Mouse (Mus musculus): ENCODE measurements around the gene Prox1. TPM values are rescaled to one million over a fixed set of nuclear protein-coding genes. Genes with fewer than 3 reads are reported as not detected.
A peak's percentile ranks its signal among the peaks of the same experiment; 100 is the strongest.

Gene Prox1
- polyA plus RNA-seq, 1 experiment from 2014 or later, result 3.7 TPM

DNA sequence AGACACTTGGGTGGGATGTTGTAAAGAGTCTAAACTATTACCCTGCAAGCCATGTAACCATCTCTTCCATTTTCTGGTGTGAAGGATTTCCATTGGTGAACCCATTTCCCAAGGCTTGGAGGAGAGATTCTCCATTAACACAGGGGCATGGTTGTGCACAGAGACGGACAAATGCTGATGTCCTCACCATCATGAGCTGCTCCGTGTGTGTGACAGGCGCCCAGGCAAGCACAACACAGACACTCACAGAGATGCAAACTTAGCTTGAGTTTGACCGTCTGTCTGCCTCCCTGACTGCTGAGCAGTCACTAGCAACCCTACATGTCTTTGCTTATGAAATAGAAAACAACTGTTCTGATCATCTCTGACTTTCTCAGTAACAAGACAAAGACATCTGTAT, 30.5 kb upstream of the Prox1 start:
- Histone ChIP-seq H3K9ac (ENCODE audit: low read length) (no peak overlapping the region), H3K27me3 (replicated peaks; ENCODE audit: control insufficient read depth, insufficient read depth, low read length) (no peaks in the 10 kb centered on the region), H3K4me1 (replicated peaks; ENCODE audit: control insufficient read depth, insufficient read depth, low read length) (no peaks in the 10 kb centered on the region), H3K4me3 (ENCODE audit: low read depth, low read length) (no peak overlapping the region), H3K4me2 (ENCODE audit: low read length) (no peak overlapping the region), H3K9me3 (ENCODE audit: control insufficient read depth, low read length) (no peaks in the 10 kb centered on the region), H3K27ac (ENCODE audit: low read depth) (no peak overlapping the region), H3K36me3 (ENCODE audit: control insufficient read depth, insufficient read depth, low read length) (no peaks in the 10 kb centered on the region)
- ATAC-seq (replicated peaks; ENCODE audit: low FRiP score, low TSS enrichment, low read depth) (no peak), DNase-seq (ENCODE audit: low spot score) (no peak)
- 95% methylated on average over 4 of the region's 4 CpGs for WGBS

DNA sequence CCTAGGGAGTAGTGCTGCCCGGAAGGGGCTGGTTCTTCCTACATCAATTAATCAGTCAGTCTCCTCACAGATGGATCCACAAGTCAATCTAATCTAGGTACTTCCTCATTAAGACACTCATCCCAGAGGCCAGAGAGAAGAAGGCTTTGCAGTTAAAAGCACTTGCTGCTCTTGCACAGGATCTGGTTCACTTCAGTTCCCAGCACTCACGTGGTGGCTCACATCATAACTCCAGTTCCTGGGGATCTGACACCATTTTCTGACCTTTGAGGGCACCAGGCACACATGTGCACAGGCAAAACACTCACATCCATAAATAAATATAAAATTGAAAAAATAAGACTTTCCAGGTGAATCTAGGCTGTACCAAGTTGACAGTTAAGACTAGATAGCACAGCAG, 27.7 kb upstream of the Prox1 start:
- Histone ChIP-seq H3K27ac (ENCODE audit: low read depth) (no peak overlapping the region), H3K9ac (ENCODE audit: low read length) (no peak overlapping the region), H3K9me3 (ENCODE audit: control insufficient read depth, low read length) (no peaks in the 10 kb centered on the region), H3K27me3 (replicated peaks; ENCODE audit: control insufficient read depth, insufficient read depth, low read length) (no peaks in the 10 kb centered on the region), H3K4me1 (replicated peaks; ENCODE audit: control insufficient read depth, insufficient read depth, low read length) (no peaks in the 10 kb centered on the region), H3K4me2 (ENCODE audit: low read length) (no peak overlapping the region), H3K4me3 (ENCODE audit: low read depth, low read length) (no peak overlapping the region), H3K36me3 (ENCODE audit: control insufficient read depth, insufficient read depth, low read length) (no peaks in the 10 kb centered on the region)
- ATAC-seq (replicated peaks; ENCODE audit: low FRiP score, low TSS enrichment, low read depth) (no peak), DNase-seq (ENCODE audit: low spot score) (no peak)
- 74% methylated on average over 2 of the region's 2 CpGs for WGBS

DNA sequence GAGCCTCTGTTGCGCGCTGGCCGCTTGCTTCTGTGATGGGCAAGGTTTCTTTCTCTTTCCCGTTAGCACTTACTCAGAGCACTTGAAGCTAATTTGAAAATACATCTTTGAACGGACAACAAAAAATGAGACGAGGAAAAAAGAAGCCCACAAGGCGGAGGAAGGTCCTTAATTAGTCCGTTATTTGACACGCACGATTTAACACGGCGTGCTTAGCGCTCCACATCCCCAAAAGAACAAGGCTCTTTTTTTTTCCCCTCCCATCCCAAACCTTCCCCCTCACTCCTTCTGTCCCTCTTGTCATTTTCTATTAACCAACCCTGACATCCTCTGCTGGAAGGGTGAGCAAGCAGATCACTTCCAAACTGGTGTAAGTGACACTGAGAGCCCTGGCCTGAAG, 21.5 kb upstream of the Prox1 start:
- H3K27me3 ChIP-seq (replicated peaks; ENCODE audit: control insufficient read depth, insufficient read depth, low read length), result 0 out of 2 replicates have a peak, but pooled peaks cover 2% of the 10 kb centered on the region
- no peaks in the 10 kb centered on the region; the same call in 1 of the 2 replicates for H3K4me1 ChIP-seq (replicated peaks; ENCODE audit: control insufficient read depth, insufficient read depth, low read length)
- H3K36me3 ChIP-seq (ENCODE audit: control insufficient read depth, insufficient read depth, low read length), result no peaks in the 10 kb centered on the region
- DNase-seq (ENCODE audit: low spot score) (no peak), ATAC-seq (replicated peaks; ENCODE audit: low FRiP score, low TSS enrichment, low read depth) (no peak)
- no peaks in the 10 kb centered on the region for H3K9me3 ChIP-seq (ENCODE audit: control insufficient read depth, low read length)
- H3K4me3 ChIP-seq (ENCODE audit: low read depth, low read length), result no peak overlapping the region
- WGBS, result 85% methylated on average over 13 of the region's 13 CpGs
- no peak overlapping the region for H3K27ac ChIP-seq (ENCODE audit: low read depth)
- no peak overlapping the region for H3K9ac ChIP-seq (ENCODE audit: low read length)
- no peak overlapping the region for H3K4me2 ChIP-seq (ENCODE audit: low read length)

DNA sequence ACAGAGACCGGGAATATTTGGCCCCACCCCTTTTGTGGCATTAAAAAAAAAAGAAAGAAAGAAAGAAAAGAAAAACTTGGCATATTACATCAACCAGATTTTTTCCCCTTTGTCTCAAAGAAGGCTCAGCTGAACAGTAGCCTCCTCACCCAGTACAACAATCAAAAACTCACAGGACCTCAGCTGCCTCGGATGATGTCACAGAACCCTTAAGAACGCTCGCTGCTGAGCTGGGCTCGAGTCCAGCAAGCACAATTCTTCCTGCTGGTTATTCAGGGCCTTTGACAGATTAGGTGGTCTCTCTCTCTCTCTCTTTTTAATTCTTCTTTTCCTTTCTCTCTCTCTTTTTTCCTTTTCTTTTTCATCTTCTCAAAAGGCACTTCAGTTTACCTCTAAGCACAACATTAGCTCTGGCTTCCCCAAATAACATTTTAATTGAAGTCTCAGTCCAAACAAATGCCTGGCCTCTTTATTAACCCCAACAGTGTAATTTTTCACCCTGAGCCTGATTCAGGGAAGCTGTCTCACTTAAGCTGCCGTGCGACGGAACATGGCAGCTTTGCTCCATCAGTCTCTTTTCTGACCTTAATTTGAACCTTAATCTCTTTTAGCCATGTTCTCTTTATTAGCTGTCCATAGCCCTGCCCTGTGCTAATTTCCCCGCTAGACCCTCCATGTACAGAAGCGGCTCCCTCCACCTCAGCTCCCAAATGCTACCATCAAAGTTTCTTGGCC, 19.9 kb upstream of the Prox1 start:
- DNase-seq (ENCODE audit: low spot score) (peak; percentile 56), ATAC-seq (replicated peaks; ENCODE audit: low FRiP score, low TSS enrichment, low read depth) (no peak)
- WGBS, result 32% methylated on average over 10 of the region's 10 CpGs
- no peaks in the 10 kb centered on the region; the same call in 1 of the 2 replicates for H3K4me1 ChIP-seq (replicated peaks; ENCODE audit: control insufficient read depth, insufficient read depth, low read length)
- H3K4me3 ChIP-seq (ENCODE audit: low read depth, low read length), result no peak overlapping the region
- H3K27me3 ChIP-seq (replicated peaks; ENCODE audit: control insufficient read depth, insufficient read depth, low read length), result 0 out of 2 replicates have a peak, but pooled peaks cover 2% of the 10 kb centered on the region
- H3K9ac ChIP-seq (ENCODE audit: low read length), result no peak overlapping the region
- no peak overlapping the region for H3K4me2 ChIP-seq (ENCODE audit: low read length)
- no peak overlapping the region for H3K27ac ChIP-seq (ENCODE audit: low read depth)
- no peaks in the 10 kb centered on the region for H3K36me3 ChIP-seq (ENCODE audit: control insufficient read depth, insufficient read depth, low read length)
- no peaks in the 10 kb centered on the region for H3K9me3 ChIP-seq (ENCODE audit: control insufficient read depth, low read length)

DNA sequence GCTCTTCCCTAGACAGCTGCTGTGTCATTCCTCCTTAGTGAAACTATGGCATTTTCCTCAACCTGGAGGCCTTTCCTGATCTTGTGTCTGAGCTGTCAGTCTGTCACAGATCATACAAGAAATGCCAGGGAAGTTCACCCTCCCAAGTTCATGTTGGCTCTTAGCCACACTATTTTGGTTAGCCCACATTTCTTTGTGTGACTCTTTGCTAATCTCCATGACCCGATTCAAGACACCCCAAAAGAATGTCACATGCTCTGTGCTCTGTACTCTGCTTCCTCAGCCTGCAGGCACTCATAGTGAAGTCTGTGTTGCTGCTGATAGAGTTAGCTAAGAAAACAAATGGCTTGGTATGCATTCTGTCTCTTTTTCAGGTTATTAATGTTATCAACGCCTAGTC, 18.6 kb upstream of the Prox1 start:
- no peak overlapping the region for H3K9ac ChIP-seq (ENCODE audit: low read length)
- H3K36me3 ChIP-seq (ENCODE audit: control insufficient read depth, insufficient read depth, low read length), result no peaks in the 10 kb centered on the region
- no peak overlapping the region for H3K27ac ChIP-seq (ENCODE audit: low read depth)
- H3K4me1 ChIP-seq (replicated peaks; ENCODE audit: control insufficient read depth, insufficient read depth, low read length), result no peaks in the 10 kb centered on the region; the same call in 1 of the 2 replicates
- DNase-seq (ENCODE audit: low spot score) (no peak), ATAC-seq (replicated peaks; ENCODE audit: low FRiP score, low TSS enrichment, low read depth) (no peak)
- 80% methylated on average over 2 of the region's 2 CpGs for WGBS
- H3K9me3 ChIP-seq (ENCODE audit: control insufficient read depth, low read length), result no peaks in the 10 kb centered on the region
- no peak overlapping the region for H3K4me3 ChIP-seq (ENCODE audit: low read depth, low read length)
- H3K27me3 ChIP-seq (replicated peaks; ENCODE audit: control insufficient read depth, insufficient read depth, low read length), result 0 out of 2 replicates have a peak, but pooled peaks cover 2% of the 10 kb centered on the region
- H3K4me2 ChIP-seq (ENCODE audit: low read length), result no peak overlapping the region

DNA sequence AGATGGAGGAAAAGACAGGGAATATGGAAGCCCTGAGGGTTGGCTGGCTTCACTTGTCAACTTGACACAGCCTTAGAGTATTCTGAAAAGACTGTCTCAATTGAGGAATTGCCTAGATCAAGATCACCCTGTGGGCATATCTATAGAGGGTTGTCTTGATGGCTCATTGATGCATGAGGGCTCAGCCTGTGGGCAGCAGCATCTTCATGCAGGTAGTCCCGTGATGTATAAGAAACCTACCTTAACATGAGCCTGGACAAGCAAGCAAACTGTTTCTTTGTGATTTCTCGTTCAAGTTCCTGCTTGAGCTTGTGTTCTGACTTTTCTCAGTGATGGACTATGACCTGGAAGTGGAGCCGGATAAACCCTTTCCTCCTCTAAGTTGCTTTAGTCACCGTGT, 15.8 kb upstream of the Prox1 start:
- H3K4me3 ChIP-seq (ENCODE audit: low read depth, low read length), result no peak overlapping the region
- no peaks in the 10 kb centered on the region; the same call in 1 of the 2 replicates for H3K4me1 ChIP-seq (replicated peaks; ENCODE audit: control insufficient read depth, insufficient read depth, low read length)
- H3K27ac ChIP-seq (ENCODE audit: low read depth), result no peak overlapping the region
- H3K27me3 ChIP-seq (replicated peaks; ENCODE audit: control insufficient read depth, insufficient read depth, low read length), result no peaks in the 10 kb centered on the region
- 81% methylated on average over 4 of the region's 4 CpGs for WGBS
- no peaks in the 10 kb centered on the region for H3K9me3 ChIP-seq (ENCODE audit: control insufficient read depth, low read length)
- peak; percentile 34 for DNase-seq (ENCODE audit: low spot score)
- no peak overlapping the region for H3K9ac ChIP-seq (ENCODE audit: low read length)
- no peaks in the 10 kb centered on the region for H3K36me3 ChIP-seq (ENCODE audit: control insufficient read depth, insufficient read depth, low read length)
- H3K4me2 ChIP-seq (ENCODE audit: low read length), result no peak overlapping the region
- ATAC-seq (replicated peaks; ENCODE audit: low FRiP score, low TSS enrichment, low read depth), result no peak

DNA sequence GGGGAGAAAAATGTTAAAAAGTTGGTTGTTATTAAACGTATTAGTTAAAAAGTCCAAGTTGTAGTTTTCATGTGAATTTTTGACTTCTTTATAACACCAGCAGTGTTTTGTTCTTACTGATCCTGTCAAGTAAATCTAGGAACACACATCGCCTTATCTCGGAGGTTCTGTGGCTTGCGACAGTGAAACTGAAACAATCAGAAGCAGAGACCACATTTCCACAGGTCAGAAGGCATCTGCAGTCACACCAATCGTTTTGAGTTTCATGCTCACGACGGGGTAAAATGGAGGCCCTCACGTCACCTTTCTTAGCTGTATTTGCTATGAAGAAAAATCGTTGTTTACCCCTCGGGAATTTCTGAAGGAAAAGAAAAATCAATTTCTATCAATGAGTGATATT, 14.8 kb upstream of the Prox1 start:
- ATAC-seq (replicated peaks; ENCODE audit: low FRiP score, low TSS enrichment, low read depth) (no peak), DNase-seq (ENCODE audit: low spot score) (no peak)
- Histone ChIP-seq H3K4me3 (ENCODE audit: low read depth, low read length) (no peak overlapping the region), H3K9ac (ENCODE audit: low read length) (no peak overlapping the region), H3K9me3 (ENCODE audit: control insufficient read depth, low read length) (no peaks in the 10 kb centered on the region), H3K27me3 (replicated peaks; ENCODE audit: control insufficient read depth, insufficient read depth, low read length) (no peaks in the 10 kb centered on the region), H3K27ac (ENCODE audit: low read depth) (no peak overlapping the region), H3K36me3 (ENCODE audit: control insufficient read depth, insufficient read depth, low read length) (no peaks in the 10 kb centered on the region), H3K4me1 (replicated peaks; ENCODE audit: control insufficient read depth, insufficient read depth, low read length) (no peaks in the 10 kb centered on the region), H3K4me2 (ENCODE audit: low read length) (no peak overlapping the region)
- WGBS, result 76% methylated on average over 10 of the region's 10 CpGs

DNA sequence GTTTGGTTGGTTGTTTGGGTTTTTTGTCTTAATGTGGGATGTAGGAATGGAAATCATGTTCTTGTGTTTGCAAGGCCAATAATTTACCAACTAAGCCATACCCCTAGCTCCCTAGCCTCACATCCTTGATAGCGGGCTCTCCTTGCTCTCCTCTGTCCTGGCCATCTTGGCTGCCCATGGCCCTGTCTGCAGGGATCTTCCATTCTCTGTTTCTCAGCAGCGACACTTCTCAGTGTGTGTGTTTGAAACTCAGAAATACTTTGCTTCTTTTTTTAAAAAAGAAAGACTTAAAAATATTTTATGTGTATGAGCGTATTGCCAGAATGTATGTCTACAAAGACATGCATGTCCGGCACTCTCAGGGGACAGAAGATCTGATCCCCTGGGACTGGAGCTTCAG, 13.1 kb upstream of the Prox1 start:
- Histone ChIP-seq H3K4me2 (ENCODE audit: low read length) (no peak overlapping the region), H3K9ac (ENCODE audit: low read length) (no peak overlapping the region), H3K36me3 (ENCODE audit: control insufficient read depth, insufficient read depth, low read length) (no peaks in the 10 kb centered on the region), H3K4me1 (replicated peaks; ENCODE audit: control insufficient read depth, insufficient read depth, low read length) (no peaks in the 10 kb centered on the region), H3K9me3 (ENCODE audit: control insufficient read depth, low read length) (no peaks in the 10 kb centered on the region), H3K4me3 (ENCODE audit: low read depth, low read length) (no peak overlapping the region), H3K27me3 (replicated peaks; ENCODE audit: control insufficient read depth, insufficient read depth, low read length) (no peaks in the 10 kb centered on the region), H3K27ac (ENCODE audit: low read depth) (no peak overlapping the region)
- DNase-seq (ENCODE audit: low spot score) (no peak), ATAC-seq (replicated peaks; ENCODE audit: low FRiP score, low TSS enrichment, low read depth) (no peak)
- 94% methylated on average over 4 of the region's 4 CpGs for WGBS

DNA sequence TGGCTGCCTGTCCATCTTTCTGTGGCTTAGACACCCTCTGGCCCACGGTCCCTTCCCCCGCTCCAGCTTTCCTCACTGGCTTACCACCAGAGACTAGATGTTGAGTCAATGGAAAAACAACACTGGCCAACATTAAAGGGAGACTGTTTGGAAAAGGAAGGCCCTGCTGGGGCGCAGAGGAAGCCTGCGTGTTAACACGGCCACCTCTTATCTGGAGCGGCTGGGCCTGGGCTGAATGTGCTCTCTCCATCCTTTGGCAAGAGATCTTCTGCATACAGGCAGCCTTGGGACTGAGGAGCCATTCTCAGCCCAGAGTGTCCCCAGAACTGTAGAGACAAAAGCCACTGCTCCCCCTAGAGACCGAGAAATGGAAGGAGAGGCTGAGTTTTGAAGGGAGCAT, 11.3 kb upstream of the Prox1 start:
- Histone ChIP-seq H3K27me3 (replicated peaks; ENCODE audit: control insufficient read depth, insufficient read depth, low read length) (no peaks in the 10 kb centered on the region), H3K4me2 (ENCODE audit: low read length) (no peak overlapping the region), H3K36me3 (ENCODE audit: control insufficient read depth, insufficient read depth, low read length) (no peaks in the 10 kb centered on the region), H3K9ac (ENCODE audit: low read length) (no peak overlapping the region), H3K27ac (ENCODE audit: low read depth) (no peak overlapping the region), H3K4me3 (ENCODE audit: low read depth, low read length) (no peak overlapping the region), H3K4me1 (replicated peaks; ENCODE audit: control insufficient read depth, insufficient read depth, low read length) (no peaks in the 10 kb centered on the region), H3K9me3 (ENCODE audit: control insufficient read depth, low read length) (no peaks in the 10 kb centered on the region)
- WGBS, result 75% methylated on average over 7 of the region's 7 CpGs
- ATAC-seq (replicated peaks; ENCODE audit: low FRiP score, low TSS enrichment, low read depth) (no peak), DNase-seq (ENCODE audit: low spot score) (no peak)
